Mouse (Mus musculus): Measurements from ENCODE around the gene Slc34a3.
"Not testable (repeated sequence)": the region's sequence is repeated elsewhere in the genome, so short reads cannot be mapped to it uniquely, and the experiment has no call there.

Slc34a3 gene

DNA sequence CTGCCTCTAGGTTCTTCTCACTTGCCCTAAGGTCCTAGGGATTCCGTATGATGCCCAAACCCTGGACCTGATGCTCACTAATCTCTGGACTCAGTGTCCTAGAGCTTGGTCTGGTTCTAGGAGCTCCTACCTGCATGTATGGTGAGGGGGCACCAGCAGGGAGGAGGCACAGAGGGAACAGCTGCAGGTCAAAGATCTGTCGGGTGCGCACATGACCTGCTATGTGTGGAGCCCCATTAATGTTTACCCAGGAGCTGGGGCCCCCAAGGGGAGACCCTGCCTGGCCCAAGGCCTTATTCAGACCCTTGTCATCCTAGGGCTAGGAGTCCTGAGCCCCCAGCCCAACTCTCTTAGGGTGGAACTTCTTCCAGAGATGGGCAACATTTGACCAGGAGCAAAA, at the start of gene Slc34a3:
Gene Slc34a3, minus strand, starts transcription at position 315 of the 400 bp plus-strand sequence.
- DNase-seq (ENCODE audit: low read depth): no peak

- DNase-seq (ENCODE audit: low read depth): peak; percentile 88
These were observed 45.0 kb upstream of the Slc34a3 start for GRCm38 (mm10) chr2:25278928-25279882.

DNA sequence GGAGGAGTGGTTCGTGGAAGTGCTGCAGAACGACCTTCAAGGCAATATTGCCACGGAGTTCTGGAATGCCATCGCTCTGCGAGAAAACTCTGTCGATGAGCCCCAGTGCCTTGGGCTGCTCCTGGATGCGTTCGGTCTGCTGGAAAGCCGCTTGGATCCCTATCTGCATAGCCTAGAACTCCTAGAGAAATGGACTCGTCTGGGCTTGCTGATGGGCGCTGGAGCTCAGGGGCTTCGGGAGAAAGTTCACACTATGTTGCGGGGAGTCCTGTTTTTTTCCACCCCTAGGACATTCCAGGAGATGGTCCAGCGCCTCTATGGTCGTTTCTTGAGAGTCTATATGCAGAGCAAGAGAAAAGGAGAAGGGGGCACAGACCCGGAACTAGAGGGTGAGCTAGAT, 38.8 kb upstream of the Slc34a3 start:
- DNase-seq (ENCODE audit: low read depth): no peak

GRCm38 (mm10) chr2:25272515-25272914, 38.4 kb upstream of the Slc34a3 start:
- DNase-seq (ENCODE audit: low read depth): no peak

- DNase-seq (ENCODE audit: low read depth): peak; percentile 98
These were observed 37.8 kb upstream of the Slc34a3 start, which contains the start of the genes Ssna1 and Anapc2 for GRCm38 (mm10) chr2:25271827-25272511. TSS of gene Ssna1 (minus strand) at chr2:25272438. TSS of gene Anapc2 (plus strand) at chr2:25272478.

- no peak for DNase-seq (ENCODE audit: low read depth)
These were observed 33.7 kb upstream of the Slc34a3 start for GRCm38 (mm10) chr2:25267746-25268309.

- no peak for DNase-seq (ENCODE audit: low read depth)
These were observed 33.1 kb upstream of the Slc34a3 start for GRCm38 (mm10) chr2:25267241-25267640.

DNA sequence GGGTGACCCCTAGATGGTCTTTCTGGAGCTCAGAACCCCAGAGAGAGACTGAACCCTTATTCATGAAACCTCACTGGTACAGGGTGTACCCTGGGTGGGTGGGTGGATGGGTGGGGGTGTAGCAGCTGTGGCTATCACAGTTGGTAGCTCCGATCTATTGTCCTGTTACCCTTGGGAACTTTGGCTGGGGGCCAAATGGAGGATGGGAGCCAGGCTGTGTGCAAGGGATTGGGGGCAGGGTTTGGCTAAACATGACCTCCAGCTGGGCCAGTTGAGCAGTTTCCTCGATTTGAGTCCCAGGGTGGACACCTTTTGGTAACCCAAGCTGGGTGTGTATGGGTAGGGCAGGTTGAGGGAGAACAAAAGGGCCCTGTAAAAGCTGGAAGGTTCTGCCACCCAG, 32.6 kb upstream of the Slc34a3 start:
- DNase-seq (ENCODE audit: low read depth): no peak

DNA sequence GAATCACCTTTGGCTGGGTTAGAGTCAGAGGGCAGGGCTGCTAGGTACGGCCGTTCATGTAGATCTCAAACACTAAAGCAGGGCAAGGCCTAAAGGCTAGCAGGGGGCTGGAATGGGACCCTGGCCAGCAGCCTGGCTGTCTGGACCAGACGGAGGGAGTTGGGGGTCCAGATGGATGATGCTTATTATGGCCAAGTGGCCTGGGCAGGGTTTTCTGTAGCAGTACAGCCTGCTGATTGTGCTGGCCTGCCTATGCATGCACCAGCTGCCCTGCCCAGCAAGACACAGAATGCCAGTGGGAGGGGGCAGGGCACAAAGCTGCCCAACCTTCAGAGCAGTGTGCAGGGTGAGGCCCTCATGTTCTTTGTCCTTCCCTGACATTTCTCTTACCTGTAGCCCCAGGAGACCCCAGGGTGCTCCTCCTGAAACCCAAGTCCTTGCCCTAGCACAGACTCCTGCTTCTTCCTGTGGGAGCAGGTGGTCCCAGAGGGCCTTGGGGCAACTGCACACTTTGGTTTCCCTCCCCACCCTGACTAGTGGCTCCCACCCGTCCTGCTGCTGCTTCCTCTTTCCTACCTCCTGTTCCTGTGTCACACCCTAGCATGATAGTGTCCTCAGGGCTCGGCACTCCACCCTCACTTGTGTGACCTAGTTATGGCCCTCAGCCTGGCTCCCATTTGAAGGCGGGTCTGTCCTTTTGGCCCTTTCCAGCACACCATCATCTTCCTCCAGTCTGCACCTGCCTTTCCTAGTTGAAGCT, 31.9 kb upstream of the Slc34a3 start:
- no peak for DNase-seq (ENCODE audit: low read depth)

DNA sequence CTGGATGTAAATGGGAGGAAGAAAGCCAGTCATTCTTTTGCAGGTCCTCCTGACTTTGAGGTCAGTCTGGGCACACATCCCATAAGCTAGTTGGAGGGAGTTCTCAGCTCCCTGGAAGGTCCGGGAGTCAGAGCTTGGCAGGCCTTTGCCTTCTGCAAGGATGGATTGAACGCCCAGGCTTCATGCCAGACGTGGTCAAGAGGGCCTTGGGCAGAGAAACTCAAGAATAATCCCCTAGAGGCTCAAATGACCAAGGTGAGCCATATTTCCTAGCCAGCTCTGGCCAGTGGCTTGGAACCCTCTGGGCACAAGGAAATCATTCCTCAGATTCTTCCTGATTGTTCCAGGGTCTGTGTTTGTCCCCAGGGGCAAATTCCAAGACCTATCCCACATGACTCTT, 30.7 kb upstream of the Slc34a3 start:
- no peak for DNase-seq (ENCODE audit: low read depth)

DNA sequence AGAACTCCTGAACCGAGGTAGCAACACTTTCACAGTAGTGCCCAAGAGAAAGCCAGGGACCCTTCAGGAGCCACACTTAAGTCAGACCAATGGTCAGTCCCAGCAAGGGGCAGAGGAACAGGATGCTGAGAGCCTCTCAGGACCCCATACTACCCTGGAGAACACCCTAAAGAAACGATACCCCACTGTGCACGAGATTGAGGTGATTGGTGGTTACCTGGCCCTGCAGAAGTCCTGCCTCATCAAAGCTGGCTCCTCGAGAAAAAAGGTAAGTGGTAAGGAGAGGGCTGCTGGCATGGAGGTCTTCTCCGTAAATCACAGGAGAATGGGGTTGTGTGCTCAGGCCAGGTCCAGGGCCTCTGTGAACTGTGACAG, 30.1 kb upstream of the Slc34a3 start:
- DNase-seq (ENCODE audit: low read depth): no peak

DNA sequence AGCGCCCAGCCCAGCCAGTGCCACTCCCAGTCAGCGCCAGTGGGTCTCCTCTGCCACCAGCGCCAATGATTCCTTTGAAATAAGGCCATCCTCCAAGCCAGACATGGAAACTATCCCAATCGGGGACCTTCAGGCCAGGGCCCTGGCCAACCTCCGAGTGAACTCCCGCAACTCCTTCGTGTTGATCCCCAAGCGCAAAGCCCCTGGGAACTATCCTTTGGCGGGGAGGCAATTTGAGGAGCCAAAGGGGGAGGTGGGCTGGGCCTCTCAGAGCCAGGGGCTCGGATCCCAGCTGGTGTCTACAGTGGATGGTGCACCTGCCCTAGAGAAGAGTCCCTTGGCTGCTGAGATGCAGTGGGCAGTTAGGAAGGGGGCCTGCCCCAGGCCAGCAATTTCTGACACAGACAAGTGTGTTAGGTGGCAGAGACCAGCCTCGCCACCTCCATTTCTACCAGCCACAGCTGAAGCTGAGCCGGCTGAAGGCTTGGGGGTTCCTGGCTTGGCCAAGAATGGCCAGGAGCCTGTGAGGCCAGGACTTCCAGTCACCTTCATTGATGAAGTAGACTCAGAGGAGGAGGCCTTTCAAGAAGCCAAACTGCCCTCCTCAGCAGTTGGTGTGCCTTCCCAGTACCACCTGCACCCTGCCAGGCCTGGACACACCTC, 29.6 kb upstream of the Slc34a3 start:
- no peak for DNase-seq (ENCODE audit: low read depth)

GRCm38 (mm10) chr2:25262795-25263622, 28.8 kb upstream of the Slc34a3 start:
- DNase-seq (ENCODE audit: low read depth): peak; percentile 81

DNA sequence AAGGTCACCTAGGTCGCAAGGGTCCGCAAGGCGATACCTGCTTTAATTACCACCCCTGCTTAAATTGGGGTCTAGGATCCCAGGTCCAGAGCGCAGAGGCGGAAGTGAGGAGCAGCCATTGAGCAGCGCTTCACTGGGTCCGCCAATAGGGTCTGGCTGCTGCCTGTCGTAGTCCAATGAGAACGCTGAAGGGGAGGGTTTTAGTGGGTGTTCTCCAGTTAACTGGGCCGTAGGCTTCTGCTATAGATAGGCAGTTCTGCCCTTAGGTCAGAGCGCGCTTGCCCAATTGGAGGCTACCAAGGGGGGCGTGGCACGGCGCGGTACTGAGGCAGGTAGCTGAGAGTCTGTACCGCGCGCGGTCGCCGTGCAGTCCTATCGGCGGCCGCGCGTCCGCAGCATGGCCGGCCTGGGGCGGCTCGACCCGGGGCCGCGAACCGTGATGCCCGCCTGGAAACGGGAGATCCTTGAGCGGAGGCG, 28.2 kb upstream of the Slc34a3 start, which contains the start of gene Tprn:
Gene Tprn, plus strand, starts transcription at position 328 of the 477 bp plus-strand sequence.
- DNase-seq (ENCODE audit: low read depth): peak; percentile 95

DNA sequence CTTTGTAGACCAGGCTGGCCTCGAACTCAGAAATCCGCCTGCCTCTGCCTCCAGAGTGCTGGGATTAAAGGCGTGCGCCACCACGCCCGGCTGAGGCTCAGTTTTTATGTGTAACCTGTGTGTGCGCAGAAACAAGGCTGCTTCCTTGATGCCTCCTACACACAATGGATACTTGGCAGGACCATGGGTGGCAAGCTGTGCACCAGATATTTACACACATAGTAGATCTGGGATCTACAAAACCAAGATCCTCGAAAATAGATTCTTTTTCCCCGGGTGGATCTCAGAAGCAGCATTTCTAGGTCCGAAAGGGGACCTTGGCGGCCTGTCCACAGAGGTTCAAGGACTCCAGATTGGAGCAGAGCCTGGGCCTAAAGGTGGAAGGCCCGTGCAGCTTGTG, 27.7 kb upstream of the Slc34a3 start:
- DNase-seq (ENCODE audit: low read depth): no peak

DNA sequence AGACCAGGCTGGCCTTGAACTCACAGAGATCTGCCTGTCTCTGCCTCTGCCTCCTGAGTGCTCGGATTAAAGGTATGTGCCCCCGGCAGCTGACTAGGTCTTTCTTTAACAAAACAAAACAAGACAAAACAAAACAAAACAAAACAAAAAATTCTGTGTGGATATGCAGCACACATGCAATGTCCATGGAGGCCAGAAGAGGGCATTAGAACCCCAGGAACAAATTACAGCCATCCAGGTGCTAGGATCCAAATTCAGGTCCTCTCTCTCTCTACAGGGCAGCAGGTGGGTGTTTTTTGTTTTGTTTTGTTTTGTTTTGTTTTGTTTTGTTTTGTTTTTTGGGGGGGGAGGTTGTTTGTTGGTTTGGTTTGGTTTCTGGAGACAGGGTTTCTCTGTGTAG, 24.7 kb upstream of the Slc34a3 start:
- peak; percentile 68 for DNase-seq (ENCODE audit: low read depth)

DNA sequence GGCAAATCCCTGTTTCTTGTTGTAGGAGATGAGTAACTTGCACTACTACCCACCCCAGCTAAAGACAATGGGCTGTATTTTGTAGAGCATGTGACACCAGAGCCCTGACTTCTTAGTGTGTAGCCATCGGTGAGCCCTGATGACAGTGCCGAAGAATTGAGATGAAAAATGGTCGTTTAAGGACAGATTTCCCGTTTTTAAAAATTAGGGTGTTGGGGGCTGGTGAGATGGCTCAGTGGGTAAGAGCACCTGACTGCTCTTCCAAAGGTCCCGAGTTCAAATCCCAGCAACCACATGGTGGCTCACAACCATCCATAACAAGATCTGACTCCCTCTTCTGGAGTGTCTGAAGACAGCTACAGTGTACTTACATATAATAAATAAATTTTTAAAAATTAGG, 23.1 kb upstream of the Slc34a3 start:
- not testable (repeated sequence) for DNase-seq (ENCODE audit: low read depth)

DNA sequence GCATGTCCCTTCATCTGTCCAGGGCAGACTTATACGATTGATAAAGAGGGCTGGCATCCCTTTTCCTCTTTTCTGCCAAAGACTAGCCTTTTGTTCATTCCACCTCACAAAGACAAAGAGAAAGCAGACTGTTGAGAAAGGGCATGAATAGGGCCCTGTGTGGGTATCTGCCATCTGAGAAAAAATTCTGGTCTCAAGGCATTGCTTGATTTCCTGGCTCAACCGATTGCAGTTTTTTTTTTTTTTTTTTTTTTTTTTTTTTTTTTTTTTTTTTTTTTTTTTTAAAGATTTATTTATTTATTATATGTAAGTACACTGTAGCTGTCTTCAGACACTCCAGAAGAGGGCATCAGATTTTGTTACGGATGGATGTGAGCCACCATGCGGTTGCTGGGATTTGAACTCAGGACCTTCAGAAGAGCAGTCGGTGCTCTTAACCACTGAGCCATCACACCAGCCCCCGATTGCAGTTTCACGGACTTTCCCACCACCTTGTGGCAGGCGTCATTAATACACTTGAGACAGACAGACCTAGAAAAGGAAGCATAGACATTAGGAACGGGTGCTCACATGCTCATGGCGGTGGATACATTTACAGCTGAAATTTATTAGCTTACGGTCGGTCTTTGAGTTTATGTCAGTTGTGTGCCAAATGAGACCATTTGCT, 22.4 kb upstream of the Slc34a3 start:
- DNase-seq (ENCODE audit: low read depth): peak; percentile 78

DNA sequence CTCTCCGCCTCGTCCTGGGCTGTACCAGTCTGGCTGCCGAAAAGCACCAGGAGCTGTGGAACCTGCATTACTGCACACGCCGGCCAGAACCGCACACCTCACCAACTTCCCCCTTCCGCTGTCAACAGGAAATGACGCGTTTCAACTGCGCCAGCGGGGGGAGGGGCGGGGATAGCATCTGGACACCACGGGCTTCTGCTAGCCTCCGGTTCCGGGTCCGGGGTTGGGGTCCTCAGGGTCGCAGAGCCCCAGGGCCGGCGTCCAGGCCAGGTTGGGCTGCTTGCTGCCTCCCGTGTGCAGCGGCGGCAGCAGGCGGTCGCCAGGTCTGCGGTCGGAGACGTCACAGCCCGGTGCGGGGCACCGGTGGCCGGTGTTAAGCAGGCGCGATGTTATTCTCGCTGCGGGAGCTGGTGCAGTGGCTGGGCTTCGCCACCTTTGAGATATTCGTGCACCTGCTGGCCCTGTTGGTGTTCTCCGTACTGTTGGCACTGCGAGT, 21.2 kb upstream of the Slc34a3 start, which contains the start of gene Tmem203:
Gene Tmem203, plus strand, starts transcription at position 156 of the 496 bp plus-strand sequence.
- DNase-seq (ENCODE audit: low read depth): peak; percentile 94

All from naive thymus-derived CD4-positive, alpha-beta T cell, adult 2 months (primary cell).